Mouse (Mus musculus) ES-CJ7 (cell line): Measurements from ENCODE around the gene Olfr237-ps1.
"Not testable (repeated sequence)": the region's sequence is repeated elsewhere in the genome, so short reads cannot be mapped to it uniquely, and the experiment has no call there.

ENCODE experiments used
- DNase-seq: peaks from one replicate; pipeline ENCODE4 v3.0.0; 2011; ENCODE audit warnings: low read depth, low spot score

Olfr237-ps1 gene

DNA sequence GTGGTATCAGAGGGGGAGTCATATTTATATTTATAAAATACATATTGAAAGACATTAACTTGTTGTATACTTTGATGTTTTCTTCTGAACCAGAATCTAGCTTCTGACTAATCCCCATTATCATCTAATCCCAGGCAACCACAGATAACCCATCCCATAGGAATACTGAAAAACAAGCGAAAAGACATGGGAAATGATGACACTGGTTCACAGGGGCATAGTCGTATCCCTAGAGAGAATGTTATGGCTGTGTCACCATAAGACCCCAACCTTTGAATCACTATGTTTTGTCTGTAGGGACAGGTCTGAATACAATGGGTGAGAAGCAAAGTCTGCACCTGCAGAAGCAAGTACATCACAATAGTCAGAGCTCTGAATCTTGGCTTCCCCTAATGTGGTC, at the start of gene Olfr237-ps1:
TSS of gene Olfr237-ps1 (plus strand) at position 301 of the 400 bp plus-strand sequence.
- DNase-seq = not testable (repeated sequence)

DNA sequence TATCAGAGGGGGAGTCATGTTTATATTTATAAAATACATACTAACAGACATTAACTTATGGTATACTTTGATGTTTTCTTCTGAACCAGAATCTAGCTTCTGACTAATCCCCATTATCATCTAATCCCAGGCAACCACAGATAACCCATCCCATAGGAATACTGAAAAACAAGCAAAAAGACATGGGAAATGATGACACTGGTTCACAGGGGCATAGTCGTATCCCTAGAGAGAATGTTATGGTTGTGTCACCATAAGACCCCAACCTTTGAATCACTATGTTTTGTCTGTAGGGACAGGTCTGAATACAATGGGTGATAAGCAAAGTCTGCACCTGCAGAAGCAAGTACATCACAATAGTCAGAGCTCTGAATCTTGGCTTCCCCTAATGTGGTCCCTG, 40.3 kb upstream of the Olfr237-ps1 start, which contains the start of gene Olfr441:
TSS of gene Olfr441 (plus strand) at position 301 of the 400 bp plus-strand sequence.
- not testable (repeated sequence) for DNase-seq

DNA sequence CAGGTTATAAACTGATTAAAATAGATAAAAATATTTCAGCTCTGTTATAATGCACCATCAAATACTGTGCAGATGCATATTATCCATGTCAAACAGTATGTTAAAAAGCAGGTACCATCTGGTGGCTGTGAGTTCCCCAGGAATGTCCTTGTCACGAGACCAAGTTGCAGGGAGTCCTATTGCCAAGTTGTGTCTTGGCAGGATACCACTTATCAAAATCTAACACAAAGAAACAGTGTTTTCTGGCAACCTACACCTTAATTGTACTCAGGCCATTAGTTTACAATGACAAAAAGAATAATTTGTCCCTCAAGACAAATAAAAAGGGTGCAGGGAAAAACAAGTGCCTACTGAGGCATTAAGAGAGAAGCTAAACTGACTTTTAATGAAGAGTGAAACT, 13.1 kb downstream of the Olfr237-ps1 start:
- no peak for DNase-seq

DNA sequence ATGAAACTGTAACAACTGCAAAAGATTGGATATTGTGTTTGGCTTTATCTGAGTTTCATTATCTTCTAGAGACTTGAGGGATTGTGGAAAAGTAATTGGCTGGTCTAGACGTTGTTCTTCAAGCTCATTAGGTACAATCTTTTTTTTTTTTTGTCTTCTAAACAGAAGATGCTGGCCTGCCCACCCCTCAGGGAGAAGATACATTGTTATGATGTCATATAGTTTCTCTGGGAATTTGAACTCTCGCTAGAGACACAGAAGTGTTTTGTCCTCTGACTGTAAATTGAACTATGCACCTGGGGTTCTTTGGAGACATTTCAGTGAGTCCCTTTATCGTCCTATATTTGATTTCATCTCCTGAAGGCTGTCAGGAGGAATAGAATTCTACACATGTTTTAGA, 16.6 kb downstream of the Olfr237-ps1 start, which contains the start of gene Olfr437:
TSS of gene Olfr437 (plus strand) at position 301 of the 400 bp plus-strand sequence.
- no peak for DNase-seq

DNA sequence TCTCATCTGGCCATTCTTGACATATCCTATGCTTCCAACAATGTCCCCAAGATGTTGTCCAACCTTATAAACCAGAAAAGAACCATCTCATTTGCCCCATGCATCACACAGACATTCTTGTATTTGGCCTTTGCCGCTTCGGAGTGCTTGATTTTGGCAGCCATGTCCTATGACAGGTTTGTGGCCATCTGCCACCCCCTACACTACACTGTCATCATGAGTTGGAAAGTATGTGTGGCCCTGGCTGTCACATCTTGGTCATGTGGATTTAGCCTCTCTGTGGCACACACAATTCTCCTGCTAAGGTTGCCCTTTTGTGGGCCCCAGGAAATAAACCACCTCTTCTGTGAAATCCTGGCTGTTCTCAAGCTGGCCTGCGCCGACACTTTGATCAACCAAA, 20.9 kb downstream of the Olfr237-ps1 start:
- DNase-seq = no peak

DNA sequence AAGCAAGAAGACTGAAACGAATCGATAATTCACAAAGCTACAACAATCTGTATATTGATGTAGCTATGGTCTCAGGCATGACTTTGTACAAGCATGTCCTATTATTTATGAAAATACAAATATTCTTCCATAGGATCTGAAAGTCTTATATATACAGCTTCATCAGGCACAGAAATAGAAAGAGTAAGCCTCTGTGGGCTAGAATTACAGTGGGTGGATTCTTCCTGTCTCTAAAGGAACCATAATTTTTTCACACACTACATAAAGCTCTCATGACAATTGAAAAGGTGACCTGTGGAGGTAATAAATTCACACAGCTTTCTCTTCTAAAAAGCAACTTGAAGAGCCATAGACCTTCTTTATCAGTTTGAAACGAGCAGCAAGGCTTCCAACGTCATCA, 25.5 kb downstream of the Olfr237-ps1 start, which contains the start of gene Olfr13:
TSS of gene Olfr13 (plus strand) at position 301 of the 400 bp plus-strand sequence.
- no peak for DNase-seq

DNA sequence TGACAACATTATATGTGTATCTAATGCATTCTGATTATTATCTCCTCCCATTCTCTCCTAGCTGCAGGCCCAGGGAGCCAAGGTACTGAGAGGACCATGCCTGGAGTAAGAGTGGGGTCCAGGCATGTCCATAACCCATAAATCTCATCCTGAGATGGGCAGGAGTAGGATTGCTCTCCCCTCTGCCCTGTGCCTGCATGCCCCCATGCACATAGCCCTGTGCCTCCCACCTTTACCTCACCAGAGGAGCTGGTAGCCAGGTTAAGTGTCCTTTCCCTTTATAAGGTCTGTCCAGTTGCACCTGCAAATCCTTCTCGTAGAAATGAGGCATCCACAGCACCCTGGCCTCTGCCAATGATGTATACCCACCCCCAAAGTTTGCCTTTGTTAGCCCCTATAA, 31.8 kb downstream of the Olfr237-ps1 start:
- no peak for DNase-seq

DNA sequence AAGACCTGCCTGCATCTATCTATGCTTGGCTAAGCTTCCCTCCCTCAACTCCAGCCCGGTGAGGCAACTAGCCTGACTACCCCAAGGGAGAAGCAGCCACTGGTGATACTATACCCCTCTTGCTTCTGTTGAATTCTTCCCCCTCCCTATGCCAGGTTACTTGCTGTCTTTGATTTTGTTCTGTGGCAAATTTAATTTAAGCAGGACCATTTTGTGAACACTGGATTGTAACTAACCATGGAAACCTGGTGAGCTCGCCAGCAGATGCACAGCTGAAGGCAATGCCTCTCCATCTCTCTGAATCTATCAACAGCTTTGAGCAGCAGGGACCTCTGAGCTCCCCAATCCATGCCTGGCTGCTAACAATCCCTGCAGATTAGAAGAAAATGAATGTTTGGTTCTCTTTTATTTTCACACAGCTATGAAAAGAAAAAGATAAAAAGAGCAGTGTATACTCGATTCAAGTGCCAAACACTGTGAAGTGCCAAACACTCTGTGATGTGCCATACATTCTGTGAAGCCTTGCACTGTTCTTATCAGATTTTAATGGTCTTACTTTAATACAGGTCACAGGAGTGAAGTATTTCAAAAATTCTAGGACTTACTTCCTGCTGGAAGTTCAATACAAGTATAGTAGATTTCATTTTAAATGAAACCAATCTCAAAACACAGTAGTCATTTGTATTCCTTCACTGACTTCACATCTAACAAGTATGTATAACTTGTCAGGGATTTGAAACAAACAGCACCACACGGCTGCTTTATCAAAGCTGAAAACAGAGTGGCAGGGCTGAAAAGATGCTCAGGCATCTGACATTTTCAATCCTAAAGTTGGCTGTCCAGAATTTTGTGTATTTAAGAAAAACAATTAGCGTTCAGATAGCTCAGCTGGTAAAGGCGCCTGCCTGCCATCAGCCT, 32.5 kb downstream of the Olfr237-ps1 start:
- DNase-seq = no peak

DNA sequence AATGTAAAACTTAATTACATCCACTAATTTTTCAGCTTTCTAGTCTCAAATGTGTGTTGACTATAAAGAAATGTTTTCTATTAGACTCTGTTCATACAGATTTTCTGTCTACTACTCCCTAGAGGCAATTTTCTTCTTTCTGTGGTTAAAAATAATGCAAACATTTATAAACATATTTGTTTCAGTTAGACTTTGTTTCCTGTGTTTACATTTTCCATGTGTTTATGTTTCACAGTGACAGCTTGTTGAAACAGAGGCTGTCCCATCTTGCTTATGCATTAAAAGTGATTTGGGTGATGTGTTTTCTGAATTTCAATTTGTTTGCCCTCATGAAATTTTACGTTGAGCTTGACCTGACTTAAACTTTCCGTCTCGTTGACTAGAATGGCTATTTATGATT, 44.6 kb downstream of the Olfr237-ps1 start:
- no peak for DNase-seq

DNA sequence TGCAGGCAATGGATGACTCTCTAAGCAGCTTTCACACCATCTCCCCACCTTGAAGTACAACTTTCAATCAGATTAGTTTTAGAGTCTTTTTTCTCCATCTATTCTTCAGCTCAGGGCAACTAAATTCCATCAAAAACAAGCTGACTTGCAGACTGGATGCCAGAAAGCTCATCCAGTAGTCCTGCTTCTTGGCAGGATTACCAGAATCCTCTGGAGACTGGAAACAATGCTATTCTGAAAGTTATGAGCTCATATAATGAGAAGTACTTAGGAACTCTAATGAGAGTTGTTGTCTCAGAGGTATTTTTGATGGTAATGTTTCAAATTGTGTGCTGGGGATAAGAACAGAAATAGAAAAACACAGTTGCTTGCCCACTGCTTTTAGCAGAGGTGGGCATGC, 50.4 kb downstream of the Olfr237-ps1 start, which contains the start of gene Olfr435:
TSS of gene Olfr435 (plus strand) at position 366 of the 400 bp plus-strand sequence.
- no peak for DNase-seq

DNA sequence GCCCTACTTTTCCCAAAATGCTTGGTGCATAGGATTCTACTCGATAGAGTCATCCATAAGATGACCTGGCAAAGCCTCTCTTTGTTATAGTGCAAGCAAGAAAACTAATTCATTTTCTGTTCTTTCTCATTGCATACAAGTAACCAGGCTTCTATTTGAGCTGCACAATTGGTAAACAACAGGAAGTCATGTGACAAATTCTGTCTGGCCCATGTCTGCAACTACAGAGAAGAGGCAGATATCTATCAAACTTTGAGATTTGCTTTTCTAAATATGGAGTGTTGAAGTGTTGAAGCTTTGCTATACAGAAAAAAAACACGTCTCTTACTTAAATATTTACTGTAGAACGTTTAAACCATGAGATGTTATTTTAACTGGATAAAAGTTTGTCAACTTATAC, 51.7 kb downstream of the Olfr237-ps1 start:
- DNase-seq = no peak

DNA sequence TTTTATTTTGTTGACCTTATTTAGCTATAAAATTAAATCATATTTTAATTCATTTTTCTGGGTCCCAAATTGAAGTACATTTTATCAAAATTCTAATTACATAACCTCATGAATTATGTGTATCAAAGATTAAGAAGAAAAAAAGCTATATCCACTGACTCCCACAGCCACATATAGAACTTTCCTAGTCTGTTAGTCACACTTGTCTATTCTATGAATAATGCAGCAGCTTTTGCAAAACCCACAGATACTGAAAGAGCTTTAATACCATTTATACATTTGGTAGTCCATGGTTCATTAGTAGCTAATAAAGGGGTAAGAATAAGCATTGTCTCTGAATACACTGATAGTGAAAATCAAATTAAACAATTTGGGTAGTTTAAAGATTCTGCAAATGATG, 56.4 kb downstream of the Olfr237-ps1 start:
- DNase-seq = no peak

DNA sequence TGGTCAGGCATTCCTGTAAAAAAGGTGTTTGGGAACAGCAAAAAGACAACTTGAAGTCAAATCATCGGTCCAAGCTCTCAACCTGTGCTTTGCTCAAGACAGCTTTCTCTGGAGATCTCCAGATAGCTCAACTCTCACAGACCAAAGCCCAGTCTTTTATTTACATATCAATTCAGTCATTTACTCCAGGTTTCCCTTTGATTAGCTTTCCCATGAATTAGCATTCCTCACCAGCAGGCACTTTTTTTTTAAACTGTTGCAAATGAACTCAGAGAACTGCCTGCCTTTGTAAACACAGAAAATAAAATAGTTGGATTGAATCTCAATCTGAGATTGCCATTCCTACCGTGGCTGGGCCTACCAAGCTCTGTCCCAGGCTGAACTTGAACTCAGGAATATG, 59.0 kb downstream of the Olfr237-ps1 start:
- DNase-seq = peak; percentile 76
